Mouse (Mus musculus) embryonic fibroblast, embryonic 13.5 days (primary cell): ENCODE data around the gene Ipcef1.

Experiments used
- CTCF ChIP-seq: IDR thresholded peaks from 2 replicates; pipeline ENCODE4 v1.5.1; 2011; ENCODE audit warnings: mild to moderate bottlenecking, control low read depth, low read length, moderate library complexity, borderline replicate concordance; ENCODE audit not compliant: insufficient read depth
- POLR2A ChIP-seq: IDR thresholded peaks from 2 replicates; pipeline ENCODE4 v1.6.1; 2011; ENCODE audit warnings: low read depth, mild to moderate bottlenecking, control low read depth, low read length, moderate library complexity

- TF ChIP-seq POLR2A (no peak), CTCF (no peak)
Measured at GRCm38 (mm10) chr10:7057546-7057945, 5.3 kb upstream of the Ipcef1 start.
